Mouse (Mus musculus) stomach, embryonic 15.5 days (tissue): ENCODE data around the gene Dnpep. TPM values are rescaled to one million over a fixed set of nuclear protein-coding genes. Genes with fewer than 3 reads are reported as not detected.

Experiments used
- ATAC-seq: fragments of 200-750 bp; cut with Nextera tagmentation; 2 replicates; pipeline ENCODE4 v1.8.0; 2017; ENCODE audit warnings: low read depth, moderate number of reproducible peaks, moderate TSS enrichment; ENCODE audit not compliant: insufficient read depth, low FRiP score
- H3K27ac ChIP-seq: fragments of 300-500 bp; sonication (generic); 2 replicates; pipeline ENCODE4 v1.5.1; 2015; ENCODE audit warnings: mild to moderate bottlenecking, inconsistent platforms
- H3K27me3 ChIP-seq: fragments of 300-500 bp; sonication (generic); replicated peaks from 2 replicates; pipeline ENCODE4 v1.6.1; 2015; ENCODE audit warnings: inconsistent platforms
- H3K36me3 ChIP-seq: fragments of 300-500 bp; sonication (generic); 2 replicates; pipeline ENCODE4 v1.6.1; 2015; ENCODE audit warnings: inconsistent platforms
- H3K4me1 ChIP-seq: fragments of 300-500 bp; sonication (generic); 2 replicates; pipeline ENCODE4 v1.6.1; 2015; ENCODE audit warnings: inconsistent platforms
- H3K4me2 ChIP-seq: fragments of 300-500 bp; sonication (generic); 2 replicates; pipeline ENCODE4 v1.6.1; 2015; ENCODE audit warnings: mild to moderate bottlenecking, inconsistent platforms
- H3K4me3 ChIP-seq: fragments of 300-500 bp; sonication (generic); replicated peaks from 2 replicates; pipeline ENCODE4 v1.5.1; 2015; ENCODE audit warnings: inconsistent platforms
- H3K9ac ChIP-seq: fragments of 300-500 bp; sonication (generic); 2 replicates; pipeline ENCODE4 v1.6.1; 2015; ENCODE audit warnings: inconsistent platforms
- H3K9me3 ChIP-seq: fragments of 300-500 bp; sonication (generic); 2 replicates; pipeline ENCODE4 v1.6.1; 2016; ENCODE audit warnings: inconsistent platforms
- WGBS: fragments of 180-500 bp; shearing (Covaris S2); methylation state at CpG from one replicate; pipeline ENCODE4 v1.1.7; 2015; 5-methylcytosine and 5-hydroxymethylcytosine counted together
- polyA plus RNA-seq: library from polyadenylated mRNA; unstranded; fragments of >200 nt; fragmentation: Nextera tagmentation; extraction: Ambion mirVana; gene quantifications from 2 replicates; pipeline ENCODE4 v1.2.1, GENCODE M21; 2015

Gene Dnpep
- polyA plus RNA-seq, 1 experiment from 2014 or later: 123 TPM

DNA sequence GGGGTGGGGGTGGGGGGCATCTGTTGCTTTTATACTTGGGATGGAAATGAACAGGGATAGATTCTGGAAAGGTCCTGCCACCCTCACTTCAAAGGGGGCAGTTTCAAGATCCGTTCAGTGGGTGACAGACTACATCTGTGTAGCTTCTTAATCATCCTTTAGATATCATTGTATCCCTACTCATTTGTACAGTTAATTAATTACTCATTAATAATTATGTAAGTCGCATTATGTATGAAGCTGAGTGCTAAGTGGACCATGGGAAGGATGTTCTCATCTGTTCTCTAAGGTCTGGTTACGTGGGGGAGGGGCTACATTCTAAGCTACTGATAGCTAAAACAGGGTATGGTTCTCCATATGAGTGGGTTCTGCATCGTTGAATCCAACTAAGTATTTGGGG, 946 bp upstream of the Dnpep start:
- Histone ChIP-seq H3K27me3 (no peaks in the 10 kb centered on the region), H3K4me3 (no peak overlapping the region), H3K9ac (no peak overlapping the region), H3K9me3 (no peaks in the 10 kb centered on the region), H3K4me1 (peaks cover 11% of the 10 kb centered on the region; the same call in 1 of the 2 replicates), H3K4me2 (no peak overlapping the region), H3K27ac (no peak overlapping the region), H3K36me3 (peaks cover 5% of the 10 kb centered on the region)
- 85% methylated on average over 4 of the region's 4 CpGs for WGBS
- ATAC-seq: no peak

GRCm38 (mm10) chr1:75318301-75318700, 511 bp upstream of the Dnpep start:
- peaks cover 11% of the 10 kb centered on the region; the same call in 1 of the 2 replicates for H3K4me1 ChIP-seq
- no peak overlapping the region for H3K27ac ChIP-seq
- H3K4me3 ChIP-seq: peak overlapping the region; percentile 16; the same call in 1 of the 2 replicates
- peaks cover 9% of the 10 kb centered on the region for H3K36me3 ChIP-seq
- no peaks in the 10 kb centered on the region for H3K9me3 ChIP-seq
- H3K4me2 ChIP-seq: peak overlapping the region; percentile 42
- no peaks in the 10 kb centered on the region for H3K27me3 ChIP-seq
- ATAC-seq: no peak
- H3K9ac ChIP-seq: no peak overlapping the region
- WGBS: 77% methylated on average over 3 of the region's 3 CpGs

DNA sequence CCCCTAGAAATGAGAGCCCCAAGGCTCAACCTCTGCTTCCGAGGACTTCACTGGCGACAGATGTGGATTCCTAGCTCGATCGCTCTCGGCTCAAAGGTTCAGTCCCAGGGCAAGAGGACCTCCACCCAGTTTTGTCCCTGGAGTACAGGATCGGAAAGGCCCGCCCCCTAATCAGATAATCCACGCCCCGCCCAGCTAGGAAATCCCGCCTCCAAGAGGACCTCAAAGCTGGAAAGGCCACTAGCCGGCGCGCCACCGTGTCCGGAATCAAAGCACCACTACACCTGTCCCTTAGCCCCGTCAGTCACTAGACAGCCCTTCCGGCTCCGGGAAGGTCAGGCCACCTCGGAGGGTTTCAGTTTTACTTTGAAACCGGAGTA, 939 bp downstream of the Dnpep start:
- peak overlapping the region; percentile 98 for H3K27ac ChIP-seq
- H3K4me1 ChIP-seq: peaks cover 11% of the 10 kb centered on the region; the same call in 1 of the 2 replicates
- peak overlapping the region; percentile 62 for H3K9ac ChIP-seq
- H3K4me2 ChIP-seq: peak overlapping the region; percentile 80
- H3K36me3 ChIP-seq: peaks cover 18% of the 10 kb centered on the region
- peak overlapping the region; percentile 78 for H3K4me3 ChIP-seq
- no peaks in the 10 kb centered on the region for H3K9me3 ChIP-seq
- no peaks in the 10 kb centered on the region for H3K27me3 ChIP-seq
- ATAC-seq: peak; percentile 42
- WGBS: under 1% methylated on average over 20 of the region's 20 CpGs

- peaks cover 28% of the 10 kb centered on the region for H3K36me3 ChIP-seq
- H3K4me2 ChIP-seq: peak overlapping the region; percentile 80
- no peak overlapping the region for H3K9ac ChIP-seq
- ATAC-seq: no peak
- H3K27ac ChIP-seq: peak overlapping the region; percentile 98
- WGBS: 78% methylated on average over 29 of the region's 29 CpGs
- H3K4me3 ChIP-seq: peak overlapping the region; percentile 78
- peaks cover 11% of the 10 kb centered on the region; the same call in 1 of the 2 replicates for H3K4me1 ChIP-seq
- no peaks in the 10 kb centered on the region for H3K27me3 ChIP-seq
- no peaks in the 10 kb centered on the region for H3K9me3 ChIP-seq
These were observed 2.1 kb downstream of the Dnpep start for GRCm38 (mm10) chr1:75315456-75316365.

GRCm38 (mm10) chr1:75315011-75315410, 2.8 kb downstream of the Dnpep start:
- H3K36me3 ChIP-seq: peaks cover 31% of the 10 kb centered on the region
- no peak overlapping the region for H3K9ac ChIP-seq
- no peak for ATAC-seq
- no peak overlapping the region for H3K4me3 ChIP-seq
- 90% methylated on average over 6 of the region's 6 CpGs for WGBS
- H3K4me1 ChIP-seq: peaks cover 11% of the 10 kb centered on the region; the same call in 1 of the 2 replicates
- no peaks in the 10 kb centered on the region for H3K27me3 ChIP-seq
- no peaks in the 10 kb centered on the region for H3K9me3 ChIP-seq
- H3K27ac ChIP-seq: no peak overlapping the region
- no peak overlapping the region for H3K4me2 ChIP-seq

DNA sequence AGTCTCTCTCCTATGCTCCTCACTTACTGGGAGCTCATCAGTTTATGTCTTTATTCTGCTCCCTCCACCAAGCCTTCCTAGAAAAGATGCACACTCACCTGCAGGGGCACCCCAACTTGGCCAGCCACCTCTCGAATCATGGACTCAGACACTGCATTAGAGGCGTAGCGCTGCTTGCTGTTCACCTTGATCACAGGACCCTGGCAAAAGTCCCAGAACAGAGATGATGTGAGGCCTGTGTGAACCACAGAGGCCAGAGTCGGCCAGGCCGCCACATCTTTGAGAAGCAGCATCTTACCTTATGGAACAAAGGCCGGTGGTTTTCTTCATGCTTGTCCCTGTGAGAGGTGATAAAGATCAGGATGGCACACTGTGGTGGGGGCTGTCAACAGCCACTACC, 6.1 kb downstream of the Dnpep start:
- no peaks in the 10 kb centered on the region for H3K27me3 ChIP-seq
- no peak for ATAC-seq
- WGBS: 91% methylated on average over 6 of the region's 6 CpGs
- no peak overlapping the region for H3K27ac ChIP-seq
- H3K9me3 ChIP-seq: no peaks in the 10 kb centered on the region
- H3K9ac ChIP-seq: no peak overlapping the region
- no peak overlapping the region for H3K4me3 ChIP-seq
- H3K36me3 ChIP-seq: peaks cover 35% of the 10 kb centered on the region
- no peak overlapping the region for H3K4me2 ChIP-seq
- peaks cover 11% of the 10 kb centered on the region; the same call in 1 of the 2 replicates for H3K4me1 ChIP-seq

- peaks cover 4% of the 10 kb centered on the region for H3K36me3 ChIP-seq
- H3K9me3 ChIP-seq: no peaks in the 10 kb centered on the region
- no peaks in the 10 kb centered on the region for H3K4me1 ChIP-seq
- H3K4me3 ChIP-seq: no peak overlapping the region
- 62% methylated on average over 2 of the region's 2 CpGs for WGBS
- no peak overlapping the region for H3K9ac ChIP-seq
- H3K4me2 ChIP-seq: no peak overlapping the region
- H3K27ac ChIP-seq: no peak overlapping the region
- H3K27me3 ChIP-seq: no peaks in the 10 kb centered on the region
- no peak for ATAC-seq
These were observed 13.1 kb downstream of the Dnpep start for GRCm38 (mm10) chr1:75304662-75305061.

DNA sequence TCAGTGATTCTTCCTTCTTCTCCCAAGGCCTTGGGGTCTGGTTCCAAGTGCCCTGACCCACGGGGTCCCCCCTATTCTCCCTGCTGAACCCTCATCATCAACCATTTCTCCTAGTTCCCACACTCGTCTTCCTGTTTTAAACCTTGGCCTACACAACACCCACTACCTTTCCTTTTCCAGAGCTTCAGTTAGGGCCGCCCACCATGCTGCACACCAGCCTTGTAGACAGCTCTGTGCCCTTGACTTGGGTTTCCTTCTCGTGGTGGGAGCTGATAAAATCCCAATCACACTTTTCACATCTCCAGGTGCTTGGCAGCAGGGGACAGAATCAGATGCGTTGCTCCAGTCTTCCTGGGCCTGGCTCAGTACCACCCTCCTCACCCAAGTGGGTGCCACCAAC, 23.5 kb downstream of the Dnpep start:
- H3K4me1 ChIP-seq: no peaks in the 10 kb centered on the region
- H3K9ac ChIP-seq: no peak overlapping the region
- H3K9me3 ChIP-seq: no peaks in the 10 kb centered on the region
- WGBS: 76% methylated on average over 5 of the region's 5 CpGs
- H3K4me3 ChIP-seq: no peak overlapping the region
- ATAC-seq: no peak
- no peaks in the 10 kb centered on the region for H3K36me3 ChIP-seq
- no peaks in the 10 kb centered on the region for H3K27me3 ChIP-seq
- no peak overlapping the region for H3K27ac ChIP-seq
- H3K4me2 ChIP-seq: no peak overlapping the region

- Histone ChIP-seq H3K27me3 (no peaks in the 10 kb centered on the region), H3K9ac (no peak overlapping the region), H3K9me3 (no peaks in the 10 kb centered on the region), H3K4me2 (no peak overlapping the region), H3K4me3 (no peak overlapping the region), H3K4me1 (no peaks in the 10 kb centered on the region), H3K27ac (no peak overlapping the region; the same call in 1 of the 2 replicates), H3K36me3 (no peaks in the 10 kb centered on the region)
- WGBS: 71% methylated on average over 5 of the region's 5 CpGs
- no peak for ATAC-seq
These were observed 24.5 kb downstream of the Dnpep start for GRCm38 (mm10) chr1:75293331-75293701.

DNA sequence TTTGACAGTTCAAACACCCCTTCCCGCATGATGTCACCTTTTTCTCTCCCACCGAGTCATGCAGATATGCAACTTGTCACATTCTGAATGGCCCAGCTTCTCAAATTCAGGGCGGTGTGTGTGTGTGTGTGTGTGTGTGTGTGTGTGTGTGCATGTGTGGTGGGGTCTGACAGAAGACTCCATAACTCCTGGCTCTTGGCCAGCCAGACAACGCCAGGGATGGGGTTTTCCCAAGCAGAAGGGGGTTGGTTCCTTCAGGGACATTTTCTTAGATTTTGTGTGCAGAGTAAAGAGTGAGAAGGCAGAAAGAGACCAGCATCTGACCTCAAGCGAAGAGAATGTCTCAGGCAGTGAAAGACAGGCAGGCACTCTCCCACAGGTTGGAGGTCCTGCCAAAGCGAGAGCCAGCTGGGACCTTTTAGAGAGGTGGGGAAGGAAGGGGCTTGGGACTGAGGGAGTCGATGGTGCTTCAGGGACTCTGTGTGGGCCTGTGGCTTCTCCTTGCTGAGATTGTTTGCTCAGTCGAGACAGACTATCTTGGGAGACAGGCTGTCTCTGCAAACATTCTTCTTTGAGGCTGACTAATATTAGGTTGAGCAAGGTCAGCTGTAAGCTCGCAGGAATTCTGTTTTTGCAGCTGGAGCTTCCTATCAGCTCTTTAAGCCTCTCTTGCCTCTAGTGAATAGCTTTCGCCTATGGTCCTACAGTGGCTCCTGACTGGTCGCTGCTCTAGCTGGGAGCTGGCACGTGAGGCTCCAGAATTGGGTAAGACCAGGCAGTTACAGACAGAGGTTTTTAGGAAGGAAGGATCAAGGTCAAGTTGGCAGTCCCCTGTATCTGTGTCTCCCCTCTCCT, 25.1 kb downstream of the Dnpep start:
- no peak overlapping the region for H3K4me2 ChIP-seq
- ATAC-seq: no peak
- no peaks in the 10 kb centered on the region for H3K27me3 ChIP-seq
- no peak overlapping the region; the same call in none of the 2 replicates for H3K27ac ChIP-seq
- no peaks in the 10 kb centered on the region for H3K9me3 ChIP-seq
- WGBS: 21% methylated on average over 12 of the region's 12 CpGs
- no peak overlapping the region for H3K4me3 ChIP-seq
- no peaks in the 10 kb centered on the region for H3K4me1 ChIP-seq
- H3K36me3 ChIP-seq: no peaks in the 10 kb centered on the region
- no peak overlapping the region for H3K9ac ChIP-seq

DNA sequence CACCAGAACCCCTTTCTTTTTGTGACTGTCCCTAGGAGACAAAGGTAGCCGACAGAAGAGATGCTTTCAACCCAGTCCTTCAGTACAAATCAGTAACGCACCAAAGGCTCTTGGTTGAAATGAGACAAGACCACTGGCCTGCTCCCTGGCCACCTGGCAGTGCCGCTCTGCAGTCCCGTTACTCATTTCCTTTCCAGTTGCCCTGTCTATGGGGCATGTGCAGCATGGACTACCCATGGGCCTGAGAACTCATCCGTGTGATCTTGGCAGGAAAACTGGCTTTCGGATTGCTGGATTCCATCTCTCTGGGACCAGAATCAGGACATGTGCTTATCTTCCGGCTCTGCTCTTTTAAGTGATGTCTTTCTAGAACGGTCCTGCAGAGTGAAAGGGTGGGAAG, 26.5 kb downstream of the Dnpep start:
- Histone ChIP-seq H3K9me3 (no peaks in the 10 kb centered on the region), H3K4me2 (no peak overlapping the region), H3K4me1 (no peaks in the 10 kb centered on the region), H3K4me3 (no peak overlapping the region), H3K9ac (no peak overlapping the region), H3K27ac (no peak overlapping the region), H3K36me3 (no peaks in the 10 kb centered on the region), H3K27me3 (no peaks in the 10 kb centered on the region)
- 87% methylated on average over 8 of the region's 8 CpGs for WGBS
- no peak for ATAC-seq

DNA sequence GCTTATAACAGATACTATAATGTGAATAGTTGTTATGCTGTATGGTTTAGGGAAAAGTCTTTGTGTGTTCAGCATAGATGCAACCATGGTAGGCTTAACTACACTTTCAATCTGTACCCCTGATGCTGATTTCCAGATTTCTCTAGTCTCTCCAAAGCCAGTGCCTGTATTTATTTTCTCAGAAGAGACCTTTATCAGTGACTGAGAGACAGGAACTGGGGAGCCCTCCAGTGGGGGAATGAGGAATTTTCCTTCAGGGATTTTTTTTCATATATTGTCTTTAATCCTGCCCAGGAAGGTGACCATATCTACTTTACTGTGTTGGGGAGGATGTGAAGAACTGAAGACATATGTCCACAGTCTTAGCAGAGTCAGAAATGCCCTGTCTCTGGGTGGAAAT, 27.2 kb downstream of the Dnpep start:
- Histone ChIP-seq H3K4me1 (no peaks in the 10 kb centered on the region), H3K4me3 (no peak overlapping the region), H3K4me2 (no peak overlapping the region), H3K36me3 (no peaks in the 10 kb centered on the region), H3K9me3 (no peaks in the 10 kb centered on the region), H3K9ac (no peak overlapping the region), H3K27me3 (no peaks in the 10 kb centered on the region), H3K27ac (no peak overlapping the region)
- no peak for ATAC-seq
